Mouse (Mus musculus): Measurements from ENCODE around the gene Dhrs3.

The Dhrs3 gene

GRCm38 (mm10) chr4:144939847-144940411 lies 47.3 kb downstream of the Dhrs3 start:
- DNase-seq (ENCODE audit: low read depth, low spot score) = no peak

- no peak for DNase-seq (ENCODE audit: low read depth, low spot score)
These were observed 48.3 kb downstream of the Dhrs3 start for GRCm38 (mm10) chr4:144940796-144941462.

- no peak for DNase-seq (ENCODE audit: low read depth, low spot score)
These were observed 49.8 kb downstream of the Dhrs3 start for GRCm38 (mm10) chr4:144942433-144942832.

- DNase-seq (ENCODE audit: low read depth, low spot score) = no peak
These were observed 50.6 kb downstream of the Dhrs3 start for GRCm38 (mm10) chr4:144943273-144943672.

GRCm38 (mm10) chr4:144947738-144948390 lies 55.2 kb downstream of the Dhrs3 start:
- DNase-seq (ENCODE audit: low read depth, low spot score) = no peak

GRCm38 (mm10) chr4:144949441-144950326 lies 57.1 kb downstream of the Dhrs3 start:
- DNase-seq (ENCODE audit: low read depth, low spot score) = no peak

- DNase-seq (ENCODE audit: low read depth, low spot score) = no peak
These were observed 57.7 kb downstream of the Dhrs3 start for GRCm38 (mm10) chr4:144950327-144950711.

GRCm38 (mm10) chr4:144950883-144951282 lies 58.3 kb downstream of the Dhrs3 start:
- DNase-seq (ENCODE audit: low read depth, low spot score) = no peak

- DNase-seq (ENCODE audit: low read depth, low spot score) = no peak
These were observed 59.2 kb downstream of the Dhrs3 start for GRCm38 (mm10) chr4:144951859-144952258.

- DNase-seq (ENCODE audit: low read depth, low spot score) = no peak
These were observed 60.8 kb downstream of the Dhrs3 start for GRCm38 (mm10) chr4:144953421-144953820.

GRCm38 (mm10) chr4:144955863-144956262 lies 63.2 kb downstream of the Dhrs3 start:
- DNase-seq (ENCODE audit: low read depth, low spot score) = no peak

- no peak for DNase-seq (ENCODE audit: low read depth, low spot score)
These were observed 63.7 kb downstream of the Dhrs3 start for GRCm38 (mm10) chr4:144956293-144956692.

- no peak for DNase-seq (ENCODE audit: low read depth, low spot score)
These were observed 64.6 kb downstream of the Dhrs3 start for GRCm38 (mm10) chr4:144957186-144957585.

GRCm38 (mm10) chr4:144957721-144958120 lies 65.1 kb downstream of the Dhrs3 start:
- DNase-seq (ENCODE audit: low read depth, low spot score) = no peak

- no peak for DNase-seq (ENCODE audit: low read depth, low spot score)
These were observed 67.7 kb downstream of the Dhrs3 start for GRCm38 (mm10) chr4:144960188-144960904.

- no peak for DNase-seq (ENCODE audit: low read depth, low spot score)
These were observed 68.6 kb downstream of the Dhrs3 start for GRCm38 (mm10) chr4:144961232-144961631.

- no peak for DNase-seq (ENCODE audit: low read depth, low spot score)
These were observed 69.1 kb downstream of the Dhrs3 start for GRCm38 (mm10) chr4:144961696-144962095.

- no peak for DNase-seq (ENCODE audit: low read depth, low spot score)
These were observed 72.6 kb downstream of the Dhrs3 start for GRCm38 (mm10) chr4:144965255-144965654.

- DNase-seq (ENCODE audit: low read depth, low spot score) = no peak
These were observed 75.7 kb downstream of the Dhrs3 start for GRCm38 (mm10) chr4:144968371-144968770.

GRCm38 (mm10) chr4:144969030-144969429 lies 76.4 kb downstream of the Dhrs3 start:
- DNase-seq (ENCODE audit: low read depth, low spot score) = no peak

GRCm38 (mm10) chr4:144971048-144971447 lies 78.4 kb downstream of the Dhrs3 start:
- no peak for DNase-seq (ENCODE audit: low read depth, low spot score)

Data from ES-CJ7 (cell line).